Mouse (Mus musculus) MEL (cell line): Measurements from ENCODE around the gene Rif1.

Source experiments
- CHD2 ChIP-seq: IDR thresholded peaks from 2 replicates; pipeline ENCODE4 v1.6.1; 2011; ENCODE audit warnings: low read length, improper control_type of control experiment
- CTCF ChIP-seq, 3 experiments: IDR thresholded peaks in 2 of 3; conservative IDR thresholded peaks in 1 of 3; 2 replicates each; pipeline ENCODE4 v1.5.1; 2011 to 2012; ENCODE audit warnings: low read length in 3 of 3, low read depth in 2 of 3, mild to moderate bottlenecking in 2 of 3, improper control_type of control experiment in 1 of 3, inconsistent platforms in 1 of 3, mixed read lengths in 1 of 3, moderate library complexity in 1 of 3; ENCODE audit not compliant: control insufficient read depth in 1 of 3, insufficient read depth in 1 of 3, poor library complexity in 1 of 3, severe bottlenecking in 1 of 3
- EP300 ChIP-seq, 2 experiments: IDR thresholded peaks; 2 replicates each; pipeline ENCODE4 v1.6.1; 2011; ENCODE audit warnings: improper control_type of control experiment in 2 of 2, low read length in 2 of 2, low read depth in 1 of 2, mild to moderate bottlenecking in 1 of 2
- GATA1 ChIP-seq: IDR thresholded peaks from 2 replicates; pipeline ENCODE4 v1.6.1; 2011; ENCODE audit warnings: low read depth, low read length, improper control_type of control experiment
- HCFC1 ChIP-seq: IDR thresholded peaks from 2 replicates; pipeline ENCODE4 v1.6.1; 2012; ENCODE audit warnings: low read depth, mild to moderate bottlenecking, inconsistent platforms, low read length, improper control_type of control experiment, moderate library complexity
- MAX ChIP-seq: IDR thresholded peaks from 2 replicates; pipeline ENCODE4 v1.6.1; 2011; ENCODE audit warnings: low read length, improper control_type of control experiment
- MXI1 ChIP-seq: IDR thresholded peaks from 2 replicates; pipeline ENCODE4 v1.6.1; 2011; ENCODE audit warnings: mild to moderate bottlenecking, low read depth, low read length, improper control_type of control experiment
- NELFE ChIP-seq: IDR thresholded peaks from 2 replicates; pipeline ENCODE4 v1.6.1; 2011; ENCODE audit warnings: low read depth, low read length, improper control_type of control experiment
- NRF1 ChIP-seq: IDR thresholded peaks from 2 replicates; pipeline ENCODE4 v1.6.1; 2014; ENCODE audit warnings: low read depth, mild to moderate bottlenecking, inconsistent platforms, low read length, improper control_type of control experiment, moderate library complexity; ENCODE audit not compliant: poor library complexity, insufficient read depth, severe bottlenecking
- POLR2A ChIP-seq, 2 experiments: IDR thresholded peaks; 2 replicates each; pipeline ENCODE4 v1.6.1; 2011 to 2012; ENCODE audit warnings: low read length in 2 of 2, mild to moderate bottlenecking in 2 of 2, control low read depth in 1 of 2, improper control_type of control experiment in 1 of 2, low read depth in 1 of 2, moderate library complexity in 1 of 2; ENCODE audit not compliant: control insufficient read depth in 1 of 2, insufficient read depth in 1 of 2, poor library complexity in 1 of 2
- POLR2AphosphoS5 ChIP-seq: IDR thresholded peaks from 2 replicates; pipeline ENCODE4 v1.6.1; 2012; ENCODE audit warnings: low read depth, borderline replicate concordance, mild to moderate bottlenecking, inconsistent platforms, low read length, moderate library complexity, mixed read lengths
- TCF12 ChIP-seq: IDR thresholded peaks from 2 replicates; pipeline ENCODE4 v1.6.1; 2014; ENCODE audit warnings: low read depth, mild to moderate bottlenecking, inconsistent platforms, low read length, improper control_type of control experiment, moderate library complexity
- ZC3H11A ChIP-seq: IDR thresholded peaks from 2 replicates; pipeline ENCODE4 v1.6.1; 2012; ENCODE audit warnings: low read depth, mild to moderate bottlenecking, inconsistent platforms, low read length, improper control_type of control experiment
- ZNF384 ChIP-seq: IDR thresholded peaks from 2 replicates; pipeline ENCODE4 v1.6.1; 2012; ENCODE audit warnings: low read depth, mild to moderate bottlenecking, inconsistent platforms, low read length, improper control_type of control experiment

GRCm38 (mm10) chr2:52039083-52039801 is 33.4 kb upstream of the Rif1 start:
- TF ChIP-seq MXI1 (no peak), TCF12 (no peak), EP300 (IDR thresholded peaks at IDR 0.05; ENCODE audit: low read depth in 1 of 2, low read length in 2 of 2) (no peak), ZNF384 (no peak), CTCF (IDR thresholded peaks at IDR 0.05 in 2 of 3, conservative IDR thresholded peaks at IDR 0.05 in 1 of 3; ENCODE audit: control insufficient read depth in 1 of 3, insufficient read depth in 1 of 3, low read depth in 2 of 3, low read length in 3 of 3, poor library complexity in 1 of 3, severe bottlenecking in 1 of 3) (no peak), MAX (no peak), POLR2A (IDR thresholded peaks at IDR 0.05; ENCODE audit: control insufficient read depth in 1 of 2, insufficient read depth in 1 of 2, low read depth in 1 of 2, low read length in 2 of 2, poor library complexity in 1 of 2) (no peak), HCFC1 (no peak), ZC3H11A (no peak), GATA1 (no peak), CHD2 (no peak), NELFE (no peak), POLR2AphosphoS5 (no peak), NRF1 (no peak)
